Mouse (Mus musculus) G1E (cell line): Measurements from ENCODE around the gene Olfr373.

Source experiments
- CTCF ChIP-seq: IDR thresholded peaks from 2 replicates; pipeline ENCODE4 v1.5.1; 2012; ENCODE audit warnings: low read depth, low read length, inconsistent platforms, mixed read lengths
- GATA1 ChIP-seq: IDR thresholded peaks from 2 replicates; pipeline ENCODE4 v1.6.1; 2012; ENCODE audit warnings: borderline replicate concordance, low read length, inconsistent platforms, mixed read lengths
- GATA2 ChIP-seq: IDR thresholded peaks from 2 replicates; pipeline ENCODE4 v1.6.1; 2012; ENCODE audit warnings: low read depth, low read length, inconsistent platforms, borderline replicate concordance
- POLR2AphosphoS5 ChIP-seq: IDR thresholded peaks from 2 replicates; pipeline ENCODE4 v1.6.1; 2012; ENCODE audit warnings: low read depth, low read length, inconsistent platforms; ENCODE audit not compliant: insufficient replicate concordance

GRCm38 (mm10) chr8:72105165-72105564 lies 22.2 kb downstream of the Olfr373 start:
- TF ChIP-seq CTCF = no peak
- no peak for TF ChIP-seq GATA1
- no peak for TF ChIP-seq GATA2
- TF ChIP-seq POLR2AphosphoS5 = no peak
